22 mouse cellular contexts compared by ENCODE assay signal in the genomic region with DNA sequence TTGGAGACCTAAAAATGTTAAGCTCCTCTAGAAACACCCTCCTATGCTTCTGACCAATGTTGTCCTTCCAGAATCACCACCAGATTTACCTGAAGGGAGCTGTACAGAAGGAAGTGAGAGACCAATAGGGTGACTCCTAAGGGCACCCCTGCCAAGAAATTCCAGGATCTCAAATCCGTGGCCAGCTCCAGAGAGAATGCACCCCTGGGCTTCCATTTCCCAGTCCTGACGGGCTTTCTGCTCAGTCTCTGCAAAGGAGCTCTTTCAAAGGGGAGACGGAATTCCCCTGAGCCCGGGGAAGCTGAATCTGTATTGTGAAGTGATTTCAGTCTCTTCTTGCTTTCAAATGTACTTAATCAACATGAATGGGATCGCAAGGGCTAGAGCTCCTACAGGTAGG. TPM values are rescaled to one million over a fixed set of nuclear protein-coding genes. Genes with fewer than 3 reads are reported as not detected.
DNase-seq lines count a peak whose midpoint lies in the region; ATAC-seq and TF ChIP-seq lines count a peak whose summit lies in the region.
"Had no signal": no experiment of that assay in that cellular context is flagged by ENCODE, and none has a peak within 500 bp of the region (broad histone marks: within the 10 kb centered on the region; RNA-seq: fewer than 3 reads in every experiment).

No protein-coding gene starts in this region.

- no peaks in the 10 kb centered on the region for H3K79me2 ChIP-seq in CH12.LX (replicated peaks; ENCODE audit: control insufficient read depth, extremely low read depth, insufficient read depth, poor library complexity, severe bottlenecking)

- no peak for ATAC-seq in forebrain, embryonic 11.5 days (replicated peaks; ENCODE audit: low FRiP score)
- ATAC-seq in forebrain, embryonic 16.5 days, result no peak
- no peak for ATAC-seq in hindbrain, embryonic 13.5 days (ENCODE audit: low FRiP score)
- no peak for ATAC-seq in hindbrain, embryonic 16.5 days
- ATAC-seq in midbrain, embryonic 16.5 days, result no peak
- ATAC-seq: activated CD4-positive, CD25-positive, alpha-beta regulatory T cell, adult 4 months; forebrain, postnatal 0 days; intestine, embryonic 16.5 days; Patski had no signal

- no peak for TF ChIP-seq RAD21 in CH12.LX (IDR thresholded peaks at IDR 0.05; ENCODE audit: low read depth, low read length)

- no peak overlapping the region for H3K4me3 ChIP-seq in forebrain, embryonic 11.5 days (ENCODE audit: low read depth, low read length)
- no peak overlapping the region for H3K4me3 ChIP-seq in forebrain, embryonic 16.5 days (replicated peaks; ENCODE audit: low read length)
- H3K4me3 ChIP-seq in hindbrain, embryonic 13.5 days, result no peak overlapping the region
- no peak overlapping the region for H3K4me3 ChIP-seq in hindbrain, embryonic 16.5 days (ENCODE audit: low read length)
- H3K4me3 ChIP-seq in CH12.LX (replicated peaks in 1 of 3; ENCODE audit: low read depth in 2 of 3, low read length in 2 of 3, poor library complexity in 1 of 3), result no peak overlapping the region
- no peak overlapping the region for H3K4me3 ChIP-seq in midbrain, embryonic 16.5 days (ENCODE audit: low read depth, low read length)
- H3K4me3 ChIP-seq: embryonic facial prominence, embryonic 10.5 days; heart, embryonic 15.5 days had no signal

- no peaks in the 10 kb centered on the region for H3K9me3 ChIP-seq in forebrain, embryonic 11.5 days (ENCODE audit: control insufficient read depth, low read length)
- no peaks in the 10 kb centered on the region for H3K9me3 ChIP-seq in forebrain, embryonic 16.5 days (ENCODE audit: control insufficient read depth, low read length)
- H3K9me3 ChIP-seq in hindbrain, embryonic 13.5 days, result no peaks in the 10 kb centered on the region
- H3K9me3 ChIP-seq in hindbrain, embryonic 16.5 days (ENCODE audit: control insufficient read depth, low read length), result no peaks in the 10 kb centered on the region
- no peaks in the 10 kb centered on the region for H3K9me3 ChIP-seq in CH12.LX (replicated peaks; ENCODE audit: low read length)
- no peaks in the 10 kb centered on the region for H3K9me3 ChIP-seq in midbrain, embryonic 16.5 days (replicated peaks; ENCODE audit: control insufficient read depth, low read length, poor library complexity, severe bottlenecking)
- H3K9me3 ChIP-seq: embryonic facial prominence, embryonic 10.5 days; heart, embryonic 15.5 days had no signal

- no peaks in the 10 kb centered on the region for H3K36me3 ChIP-seq in forebrain, embryonic 11.5 days (ENCODE audit: control insufficient read depth, insufficient read depth, low read length)
- H3K36me3 ChIP-seq in forebrain, embryonic 16.5 days (ENCODE audit: control insufficient read depth, insufficient read depth), result no peaks in the 10 kb centered on the region
- H3K36me3 ChIP-seq in hindbrain, embryonic 13.5 days, result no peaks in the 10 kb centered on the region
- H3K36me3 ChIP-seq in hindbrain, embryonic 16.5 days (ENCODE audit: control insufficient read depth, insufficient read depth, low read length), result no peaks in the 10 kb centered on the region
- H3K36me3 ChIP-seq in CH12.LX (replicated peaks in 1 of 2; ENCODE audit: control insufficient read depth in 1 of 2, insufficient read depth in 1 of 2, low read length in 1 of 2), result no peaks in the 10 kb centered on the region
- H3K36me3 ChIP-seq in midbrain, embryonic 16.5 days (ENCODE audit: control insufficient read depth, insufficient read depth, low read length), result no peaks in the 10 kb centered on the region
- H3K36me3 ChIP-seq: heart, embryonic 15.5 days had no signal

- H3K27me3 ChIP-seq in forebrain, embryonic 11.5 days (ENCODE audit: control insufficient read depth, insufficient read depth, low read length), result no peaks in the 10 kb centered on the region
- no peaks in the 10 kb centered on the region for H3K27me3 ChIP-seq in forebrain, embryonic 16.5 days (replicated peaks; ENCODE audit: control insufficient read depth, insufficient read depth, low read length)
- H3K27me3 ChIP-seq in hindbrain, embryonic 13.5 days, result no peaks in the 10 kb centered on the region
- no peaks in the 10 kb centered on the region for H3K27me3 ChIP-seq in hindbrain, embryonic 16.5 days (replicated peaks; ENCODE audit: control insufficient read depth, insufficient read depth, low read length)
- peaks cover 6% of the 10 kb centered on the region for H3K27me3 ChIP-seq in CH12.LX (replicated peaks)
- H3K27me3 ChIP-seq in midbrain, embryonic 16.5 days (ENCODE audit: control insufficient read depth, insufficient read depth, low read depth, low read length), result no peaks in the 10 kb centered on the region
- H3K27me3 ChIP-seq: heart, embryonic 15.5 days; Patski had no signal

- no peak for TF ChIP-seq CTCF in CH12.LX (conservative IDR thresholded peaks at IDR 0.05 in 1 of 2, IDR thresholded peaks at IDR 0.05 in 1 of 2; ENCODE audit: low read depth in 2 of 2, low read length in 2 of 2)

- no peak for TF ChIP-seq EP300 in CH12.LX (IDR thresholded peaks at IDR 0.05; ENCODE audit: low read length)

- H3K4me2 ChIP-seq in forebrain, embryonic 11.5 days (ENCODE audit: low read depth, low read length, severe bottlenecking), result no peak overlapping the region
- no peak overlapping the region for H3K4me2 ChIP-seq in forebrain, embryonic 16.5 days (ENCODE audit: low read length)
- no peak overlapping the region for H3K4me2 ChIP-seq in hindbrain, embryonic 13.5 days
- no peak overlapping the region for H3K4me2 ChIP-seq in hindbrain, embryonic 16.5 days (ENCODE audit: low read length)
- peak overlapping the region; percentile 11; the same call in 1 of the 2 replicates for H3K4me2 ChIP-seq in CH12.LX (ENCODE audit: insufficient read depth, low read depth, poor library complexity, severe bottlenecking)
- peak overlapping the region; percentile 3; the same call in 1 of the 2 replicates for H3K4me2 ChIP-seq in midbrain, embryonic 16.5 days (ENCODE audit: low read length)
- H3K4me2 ChIP-seq: heart, embryonic 11.5 days; heart, embryonic 15.5 days had no signal

- peak; percentile 37 for DNase-seq in forebrain, embryonic 11.5 days (ENCODE audit: low spot score)
- no peak for DNase-seq in CH12.LX (ENCODE audit: extremely low read depth)
- DNase-seq in ovary, postnatal 14 days (ENCODE audit: low spot score), result no peak
- DNase-seq: adrenal gland, postnatal 14 days; cerebellum, adult 18-20 months; cerebellum, adult 9-11 months; cerebellum, postnatal 36 days; forebrain, postnatal 0 days; gastrocnemius, postnatal 36 days; heart, adult 18-20 months; heart, postnatal 14 days had no signal

- in situ Hi-C loops in CH12.LX (cut with MboI; ENCODE audit: low pct_ligation_motif_present, low pct_unique_long_range_greater_than_20kb, low sequenced_read_pairs), result no loop called here

- 31% methylated on average over 5 of the region's 5 CpGs for WGBS in forebrain, embryonic 11.5 days
- 26% methylated on average over 5 of the region's 5 CpGs for WGBS in forebrain, embryonic 16.5 days
- WGBS in hindbrain, embryonic 13.5 days, result 37% methylated on average over 5 of the region's 5 CpGs
- 33% methylated on average over 5 of the region's 5 CpGs for WGBS in hindbrain, embryonic 16.5 days
- 13% methylated on average over 5 of the region's 5 CpGs for WGBS in midbrain, embryonic 16.5 days

- H3K27ac ChIP-seq in forebrain, embryonic 11.5 days (ENCODE audit: low read depth, low read length), result no peak overlapping the region
- no peak overlapping the region for H3K27ac ChIP-seq in forebrain, embryonic 16.5 days (ENCODE audit: low read length)
- peak overlapping the region; percentile 9; the same call in 1 of the 2 replicates for H3K27ac ChIP-seq in hindbrain, embryonic 13.5 days
- H3K27ac ChIP-seq in hindbrain, embryonic 16.5 days (ENCODE audit: low read depth, low read length), result no peak overlapping the region
- H3K27ac ChIP-seq in CH12.LX (ENCODE audit: insufficient read depth, low read depth), result no peak overlapping the region
- H3K27ac ChIP-seq in midbrain, embryonic 16.5 days (ENCODE audit: low read length), result 0 out of 2 replicates have a peak overlapping the region, but pooled peaks have one; percentile 23
- H3K27ac ChIP-seq: embryonic facial prominence, embryonic 10.5 days; heart, embryonic 15.5 days had no signal

- dilution Hi-C loops in CH12.LX (cut with MboI; ENCODE audit: extremely low pct_ligation_motif_present, extremely low pct_unique_long_range_greater_than_20kb, low sequenced_read_pairs), result no loop called here

- TF ChIP-seq POLR2A in CH12.LX (IDR thresholded peaks at IDR 0.05; ENCODE audit: low read depth, low read length), result no peak

- H3K4me1 ChIP-seq in forebrain, embryonic 11.5 days (replicated peaks; ENCODE audit: control insufficient read depth, insufficient read depth, low read length), result peaks cover 15% of the 10 kb centered on the region; the same call in 1 of the 2 replicates
- peaks cover 3% of the 10 kb centered on the region for H3K4me1 ChIP-seq in forebrain, embryonic 16.5 days (replicated peaks; ENCODE audit: control insufficient read depth, insufficient read depth, low read length)
- H3K4me1 ChIP-seq in hindbrain, embryonic 13.5 days (replicated peaks), result peaks cover 52% of the 10 kb centered on the region
- H3K4me1 ChIP-seq in hindbrain, embryonic 16.5 days (ENCODE audit: control insufficient read depth, insufficient read depth, low read depth, low read length), result peaks cover 19% of the 10 kb centered on the region
- peaks cover 0 to 10% of the 10 kb centered on the region in 2 experiments; a peak in 2 of 4 replicates for H3K4me1 ChIP-seq in CH12.LX (ENCODE audit: control insufficient read depth in 1 of 2, insufficient read depth in 2 of 2)
- H3K4me1 ChIP-seq in midbrain, embryonic 16.5 days (ENCODE audit: control insufficient read depth, insufficient read depth, low read length), result peaks cover 9% of the 10 kb centered on the region; the same call in 1 of the 2 replicates

- no peak overlapping the region for H3K9ac ChIP-seq in forebrain, embryonic 11.5 days (ENCODE audit: low read length)
- no peak overlapping the region for H3K9ac ChIP-seq in forebrain, embryonic 16.5 days (replicated peaks; ENCODE audit: low read depth, low read length)
- H3K9ac ChIP-seq in hindbrain, embryonic 13.5 days, result no peak overlapping the region
- H3K9ac ChIP-seq in hindbrain, embryonic 16.5 days (ENCODE audit: low read depth, low read length), result no peak overlapping the region
- H3K9ac ChIP-seq in CH12.LX (ENCODE audit: insufficient read depth, low read depth), result no peak overlapping the region
- H3K9ac ChIP-seq in midbrain, embryonic 16.5 days (ENCODE audit: low read depth, low read length), result no peak overlapping the region
- H3K9ac ChIP-seq: forebrain, postnatal 0 days; heart, embryonic 15.5 days had no signal

RNA-seq across cellular contexts. Expression of a gene that starts 43.4 kb away (rescaled TPM):
- 21.0 and 23.7 TPM in 2 replicates for polyA plus RNA-seq in forebrain, embryonic 11.5 days (2014; fragmentation: Nextera tagmentation; extraction: Ambion mirVana)
- 24.5 and 26.9 TPM in 2 replicates for polyA plus RNA-seq in forebrain, embryonic 16.5 days (2015; fragmentation: Nextera tagmentation; extraction: Ambion mirVana)
- 39.5 and 44.7 TPM in 2 replicates for polyA plus RNA-seq in hindbrain, embryonic 13.5 days (2015; fragmentation: Nextera tagmentation; extraction: Ambion mirVana)
- 32.2 and 38.8 TPM in 2 replicates for polyA plus RNA-seq in hindbrain, embryonic 16.5 days (2015; fragmentation: Nextera tagmentation; extraction: Ambion mirVana)
- not detected in 2 replicates for total RNA-seq in CH12.LX (2012; rRNA removed)
- total RNA-seq in CH12.LX (2014; rRNA removed), result 0.08 TPM in 1 of 2 replicates, not detected in the other
- polyA plus RNA-seq in CH12.LX (2012; ENCODE audit: insufficient read length, low read depth), result 0.11 TPM in 1 of 2 replicates, not detected in the other
- 32.5 and 34.3 TPM in 2 replicates for polyA plus RNA-seq in midbrain, embryonic 16.5 days (2015; fragmentation: Nextera tagmentation; extraction: Ambion mirVana)
- total RNA-seq: hematopoietic stem cell, adult 5-6 weeks had no signal
- polyA plus RNA-seq: activated CD4-positive, CD25-positive, alpha-beta regulatory T cell, adult 4 months had no signal

Comparison
In these comparisons a context has a peak if more than half of its experiments do, and no peak if none do; other contexts are left out.
1. H3K27ac ChIP-seq: peak in hindbrain, embryonic 13.5 days (single experiment) and midbrain, embryonic 16.5 days (single experiment); none in forebrain, embryonic 11.5 days (single experiment), forebrain, embryonic 16.5 days (single experiment), hindbrain, embryonic 16.5 days (single experiment) and CH12.LX (single experiment).
2. H3K4me2 ChIP-seq: peak in CH12.LX (single experiment) and midbrain, embryonic 16.5 days (single experiment); none in forebrain, embryonic 11.5 days (single experiment), forebrain, embryonic 16.5 days (single experiment), hindbrain, embryonic 13.5 days (single experiment) and hindbrain, embryonic 16.5 days (single experiment).
3. RNA of a gene that starts 43.4 kb away (polyA plus RNA-seq): 39.5 to 44.7 TPM in hindbrain, embryonic 13.5 days, 32.5 to 34.3 TPM in midbrain, embryonic 16.5 days, 32.2 to 38.8 TPM in hindbrain, embryonic 16.5 days, 24.5 to 26.9 TPM in forebrain, embryonic 16.5 days and 21.0 to 23.7 TPM in forebrain, embryonic 11.5 days; 0.11 TPM in CH12.LX; every median in the first group is over 10 times any median in the second.